Comparison of ENCODE assay signal across 8 mouse cellular contexts in the genomic region with DNA sequence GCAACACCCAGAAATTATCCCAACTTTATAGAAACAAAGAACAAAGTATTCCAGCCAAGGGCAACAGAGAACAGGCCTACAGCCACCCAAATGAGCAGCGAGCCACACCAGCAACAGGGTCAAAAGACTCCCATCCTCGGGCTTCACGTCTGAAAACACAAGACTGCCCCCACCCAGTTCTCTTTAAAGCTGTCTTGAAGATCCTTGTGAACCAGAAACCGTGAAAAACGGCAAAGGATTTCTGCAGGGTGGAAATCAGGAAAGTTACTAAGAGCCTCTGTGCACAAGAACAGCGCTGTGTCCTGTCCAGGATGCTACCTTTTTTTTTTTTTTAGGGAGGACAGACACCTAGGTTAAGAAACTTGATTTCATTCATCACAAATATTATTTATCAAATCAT. TPM values are rescaled to one million over a fixed set of nuclear protein-coding genes. Genes with fewer than 3 reads are reported as not detected.
A peak's percentile ranks its signal among the peaks of the same experiment; 100 is the strongest.
DNase-seq lines count a peak whose midpoint lies in the region; ATAC-seq and TF ChIP-seq lines count a peak whose summit lies in the region.

No protein-coding gene starts in this region.

- H3K4me1 ChIP-seq in heart, embryonic 12.5 days (replicated peaks) = peaks cover 27% of the 10 kb centered on the region
- peaks cover 66% of the 10 kb centered on the region for H3K4me1 ChIP-seq in G1E (ENCODE audit: insufficient read depth, low read depth, low read length)
- H3K4me1 ChIP-seq in forebrain, postnatal 0 days (ENCODE audit: insufficient read depth) = no peaks in the 10 kb centered on the region
- peaks cover 43% of the 10 kb centered on the region for H3K4me1 ChIP-seq in liver, postnatal 0 days (ENCODE audit: insufficient read depth)

- peak overlapping the region; percentile 91 for H3K4me2 ChIP-seq in heart, embryonic 12.5 days
- peak overlapping the region; percentile 93 for H3K4me2 ChIP-seq in forebrain, postnatal 0 days (ENCODE audit: low read depth)
- peak overlapping the region; percentile 72 for H3K4me2 ChIP-seq in liver, postnatal 0 days (ENCODE audit: low read depth, low read length)

- 47% methylated on average over 6 of the region's 6 CpGs for WGBS in heart, embryonic 12.5 days
- WGBS in forebrain, postnatal 0 days = 42% methylated on average over 6 of the region's 6 CpGs
- WGBS in liver, postnatal 0 days (ENCODE audit: insufficient replicate concordance) = 16% methylated on average over 6 of the region's 6 CpGs

- H3K27ac ChIP-seq in heart, embryonic 12.5 days (ENCODE audit: poor library complexity, severe bottlenecking) = no peak overlapping the region
- no peak overlapping the region for H3K27ac ChIP-seq in forebrain, postnatal 0 days (ENCODE audit: low read depth, low read length)
- H3K27ac ChIP-seq in liver, postnatal 0 days (ENCODE audit: low read depth) = peak overlapping the region; percentile 100

- no peak for ATAC-seq in heart, embryonic 12.5 days (ENCODE audit: insufficient number of reproducible peaks, low FRiP score)
- no peak for ATAC-seq in G1E (ENCODE audit: extremely low read depth, insufficient number of reproducible peaks, low FRiP score, poor library complexity, severe bottlenecking)
- ATAC-seq in forebrain, postnatal 0 days = no peak
- no peak for ATAC-seq in liver, postnatal 0 days
- no peak for ATAC-seq in frontal cortex, adult (ENCODE audit: low TSS enrichment)

- peak overlapping the region; percentile 86 for H3K4me3 ChIP-seq in heart, embryonic 12.5 days
- peak overlapping the region; percentile 79 for H3K4me3 ChIP-seq in G1E (ENCODE audit: low read depth, low read length)
- peak overlapping the region; percentile 84 for H3K4me3 ChIP-seq in forebrain, postnatal 0 days (ENCODE audit: low read depth, low read length)
- H3K4me3 ChIP-seq in liver, postnatal 0 days (ENCODE audit: low read depth, low read length) = peak overlapping the region; percentile 97

- no peaks in the 10 kb centered on the region for H3K36me3 ChIP-seq in heart, embryonic 12.5 days
- H3K36me3 ChIP-seq in G1E (replicated peaks) = peaks cover 69% of the 10 kb centered on the region
- peaks cover 9% of the 10 kb centered on the region for H3K36me3 ChIP-seq in forebrain, postnatal 0 days (ENCODE audit: insufficient read depth)
- H3K36me3 ChIP-seq in liver, postnatal 0 days (replicated peaks; ENCODE audit: insufficient read depth, low read length) = peaks cover 16% of the 10 kb centered on the region; the same call in 1 of the 2 replicates

- H3K9me3 ChIP-seq in heart, embryonic 12.5 days (replicated peaks) = no peaks in the 10 kb centered on the region
- no peaks in the 10 kb centered on the region for H3K9me3 ChIP-seq in G1E (replicated peaks)
- no peaks in the 10 kb centered on the region for H3K9me3 ChIP-seq in forebrain, postnatal 0 days (ENCODE audit: low read length)
- H3K9me3 ChIP-seq in liver, postnatal 0 days (ENCODE audit: low read length) = no peaks in the 10 kb centered on the region

- H3K9ac ChIP-seq in heart, embryonic 12.5 days = peak overlapping the region; percentile 84
- H3K9ac ChIP-seq in forebrain, postnatal 0 days = no peak overlapping the region
- H3K9ac ChIP-seq in liver, postnatal 0 days (replicated peaks) = peak overlapping the region; percentile 93

- no peak for TF ChIP-seq EP300 in liver, postnatal 0 days (IDR thresholded peaks at IDR 0.05; ENCODE audit: low read depth)

- H3K27me3 ChIP-seq in heart, embryonic 12.5 days (replicated peaks) = no peaks in the 10 kb centered on the region
- no peaks in the 10 kb centered on the region for H3K27me3 ChIP-seq in G1E (ENCODE audit: insufficient read depth, low read length)
- H3K27me3 ChIP-seq in forebrain, postnatal 0 days (ENCODE audit: insufficient read depth, low read length) = no peaks in the 10 kb centered on the region
- H3K27me3 ChIP-seq in liver, postnatal 0 days (ENCODE audit: insufficient read depth, low read length) = no peaks in the 10 kb centered on the region

- TF ChIP-seq CTCF in G1E (IDR thresholded peaks at IDR 0.05; ENCODE audit: low read depth, low read length) = no peak
- TF ChIP-seq CTCF in forebrain, postnatal 0 days (IDR thresholded peaks at IDR 0.05; ENCODE audit: low read depth) = no peak
- no peak for TF ChIP-seq CTCF in liver, postnatal 0 days (IDR thresholded peaks at IDR 0.05; ENCODE audit: low read depth)

- DNase-seq in heart, adult 18-20 months = no peak
- DNase-seq in G1E (ENCODE audit: low spot score) = peak; percentile 11
- DNase-seq in forebrain, postnatal 0 days = no peak
- no peak for DNase-seq in liver, postnatal 0 days
- DNase-seq in cerebellum, postnatal 36 days = no peak
- no peak for DNase-seq in retina, embryonic 14.5 days (ENCODE audit: low spot score)

RNA-seq across cellular contexts. Expression of a gene that starts 1.7 kb away (rescaled TPM):
- polyA plus RNA-seq in heart, embryonic 12.5 days (2016; fragmentation: Nextera tagmentation; extraction: Ambion mirVana) = 8.1 and 8.5 TPM in 2 replicates
- 10 to 100 TPM in 1 of 2 experiments, 1 to 10 TPM in 1; 7.6 to 10.2 TPM for total RNA-seq in heart, adult 18-20 months (2021)
- total RNA-seq in G1E (2014; fragmentation: Nextera tagmentation) = 20.1 and 34.8 TPM in 2 replicates
- total RNA-seq in G1E (2017) = 11.5 and 15.5 TPM in 2 replicates
- polyA plus RNA-seq in G1E (2012) = 30.8 and 62.5 TPM in 2 replicates
- total RNA-seq in forebrain, postnatal 0 days (2014; rRNA removed) = 14.2 and 24.3 TPM in 2 replicates
- 7.2 and 9.3 TPM in 2 replicates for polyA plus RNA-seq in forebrain, postnatal 0 days (2015; fragmentation: Nextera tagmentation; extraction: Ambion mirVana)
- polyA plus RNA-seq in liver, postnatal 0 days (2015; fragmentation: Nextera tagmentation; extraction: Ambion mirVana) = 44.4 and 45.4 TPM in 2 replicates

RNA-seq across cellular contexts. Expression of a gene that starts 25.3 kb away (rescaled TPM):
- 1.9 and 4.8 TPM in 2 replicates for polyA plus RNA-seq in heart, embryonic 12.5 days (2016; fragmentation: Nextera tagmentation; extraction: Ambion mirVana)
- 1 to 10 TPM in 1 of 2 experiments, under 1 TPM in 1; 0.74 to 1.3 TPM for total RNA-seq in heart, adult 18-20 months (2021)
- total RNA-seq in G1E (2014; fragmentation: Nextera tagmentation) = 10.5 and 12.1 TPM in 2 replicates
- 17.5 and 19.5 TPM in 2 replicates for total RNA-seq in G1E (2017)
- polyA plus RNA-seq in G1E (2012) = 9.0 and 13.8 TPM in 2 replicates
- total RNA-seq in forebrain, postnatal 0 days (2014; rRNA removed) = 1.7 and 4.7 TPM in 2 replicates
- 1.0 and 2.0 TPM in 2 replicates for polyA plus RNA-seq in forebrain, postnatal 0 days (2015; fragmentation: Nextera tagmentation; extraction: Ambion mirVana)
- 2.8 and 3.2 TPM in 2 replicates for polyA plus RNA-seq in liver, postnatal 0 days (2015; fragmentation: Nextera tagmentation; extraction: Ambion mirVana)

RNA-seq across cellular contexts. Expression of a gene that starts 28.3 kb away (rescaled TPM):
- polyA plus RNA-seq in heart, embryonic 12.5 days (2016; fragmentation: Nextera tagmentation; extraction: Ambion mirVana) = 29.1 and 32.7 TPM in 2 replicates
- 10 to 100 TPM; 21.1 to 23.9 TPM for total RNA-seq in heart, adult 18-20 months (2021)
- total RNA-seq in G1E (2014; fragmentation: Nextera tagmentation) = 46.7 and 53.5 TPM in 2 replicates
- total RNA-seq in G1E (2017) = 62.5 and 65.2 TPM in 2 replicates
- 46.2 and 54.9 TPM in 2 replicates for polyA plus RNA-seq in G1E (2012)
- 30.1 and 31.5 TPM in 2 replicates for total RNA-seq in forebrain, postnatal 0 days (2014; rRNA removed)
- 28.2 and 28.5 TPM in 2 replicates for polyA plus RNA-seq in forebrain, postnatal 0 days (2015; fragmentation: Nextera tagmentation; extraction: Ambion mirVana)
- polyA plus RNA-seq in liver, postnatal 0 days (2015; fragmentation: Nextera tagmentation; extraction: Ambion mirVana) = 19.7 and 19.8 TPM in 2 replicates

RNA-seq across cellular contexts. Expression of a gene that starts 32.4 kb away (rescaled TPM):
- polyA plus RNA-seq in heart, embryonic 12.5 days (2016; fragmentation: Nextera tagmentation; extraction: Ambion mirVana) = 6.2 and 8.2 TPM in 2 replicates
- 1 to 10 TPM; 1.2 TPM for total RNA-seq in heart, adult 18-20 months (2021)
- total RNA-seq in G1E (2014; fragmentation: Nextera tagmentation) = 4.7 and 6.4 TPM in 2 replicates
- total RNA-seq in G1E (2017) = 1.6 and 2.2 TPM in 2 replicates
- polyA plus RNA-seq in G1E (2012) = 6.3 and 9.1 TPM in 2 replicates
- 0.33 TPM in 1 of 2 replicates, not detected in the other for total RNA-seq in forebrain, postnatal 0 days (2014; rRNA removed)
- 0.18 and 0.28 TPM in 2 replicates for polyA plus RNA-seq in forebrain, postnatal 0 days (2015; fragmentation: Nextera tagmentation; extraction: Ambion mirVana)
- polyA plus RNA-seq in liver, postnatal 0 days (2015; fragmentation: Nextera tagmentation; extraction: Ambion mirVana) = 36.5 and 38.0 TPM in 2 replicates

RNA-seq across cellular contexts. Expression of a gene that starts 40.6 kb away (rescaled TPM):
- polyA plus RNA-seq in heart, embryonic 12.5 days (2016; fragmentation: Nextera tagmentation; extraction: Ambion mirVana) = 767 and 777 TPM in 2 replicates
- total RNA-seq in heart, adult 18-20 months (2021) = 100 to 1,000 TPM; 335 to 351 TPM
- total RNA-seq in G1E (2014; fragmentation: Nextera tagmentation) (679 and 832 TPM in 2 replicates), G1E (2017) (948 and 1,031 TPM in 2 replicates)
- 124 and 135 TPM in 2 replicates for polyA plus RNA-seq in G1E (2012)
- total RNA-seq in forebrain, postnatal 0 days (2014; rRNA removed) = 244 and 321 TPM in 2 replicates
- polyA plus RNA-seq in forebrain, postnatal 0 days (2015; fragmentation: Nextera tagmentation; extraction: Ambion mirVana) = 684 and 687 TPM in 2 replicates
- 445 and 452 TPM in 2 replicates for polyA plus RNA-seq in liver, postnatal 0 days (2015; fragmentation: Nextera tagmentation; extraction: Ambion mirVana)
